Mouse (Mus musculus) embryonic facial prominence, embryonic 14.5 days (tissue): ENCODE measurements around the gene Pskh1. TPM values are rescaled to one million over a fixed set of nuclear protein-coding genes. Genes with fewer than 3 reads are reported as not detected.

Source experiments
- ATAC-seq: fragments of 200-750 bp; cut with Nextera tagmentation; 2 replicates; pipeline ENCODE4 v1.8.0; 2017; ENCODE audit warnings: low read depth, moderate number of reproducible peaks, moderate TSS enrichment
- DNase-seq: peaks from one replicate; pipeline ENCODE4 v3.0.0-alpha.2; 2015; ENCODE audit warnings: low spot score
- H3K27ac ChIP-seq: fragments of 300-500 bp; sonication (generic); replicated peaks from 2 replicates; pipeline ENCODE4 v1.5.1; 2014; ENCODE audit warnings: low read depth, mild to moderate bottlenecking, low read length, moderate library complexity
- H3K27me3 ChIP-seq: fragments of 300-500 bp; sonication (generic); replicated peaks from 2 replicates; pipeline ENCODE4 v1.6.1; 2014; ENCODE audit warnings: low read length; ENCODE audit not compliant: control insufficient read depth, insufficient read depth
- H3K36me3 ChIP-seq: fragments of 300-500 bp; sonication (generic); 2 replicates; pipeline ENCODE4 v1.6.1; 2014; ENCODE audit warnings: low read length, mixed read lengths; ENCODE audit not compliant: control insufficient read depth, insufficient read depth
- H3K4me1 ChIP-seq: fragments of 300-500 bp; sonication (generic); 2 replicates; pipeline ENCODE4 v1.6.1; 2014; ENCODE audit warnings: antibody characterized with exemption, low read length; ENCODE audit not compliant: control insufficient read depth, insufficient read depth
- H3K4me2 ChIP-seq: fragments of 300-500 bp; sonication (generic); 2 replicates; pipeline ENCODE4 v1.6.1; 2014; ENCODE audit warnings: low read depth, mild to moderate bottlenecking, low read length, moderate library complexity, mixed read lengths
- H3K4me3 ChIP-seq: fragments of 300-500 bp; sonication (generic); 2 replicates; pipeline ENCODE4 v1.5.1; 2014; ENCODE audit warnings: low read depth, mild to moderate bottlenecking, low read length
- H3K9ac ChIP-seq: fragments of 300-500 bp; sonication (generic); 2 replicates; pipeline ENCODE4 v1.6.1; 2014; ENCODE audit warnings: low read depth, mild to moderate bottlenecking, low read length, moderate library complexity, mixed read lengths
- H3K9me3 ChIP-seq: fragments of 300-500 bp; sonication (generic); 2 replicates; pipeline ENCODE4 v1.6.1; 2016; ENCODE audit warnings: low read length; ENCODE audit not compliant: control insufficient read depth
- WGBS: fragments of 180-500 bp; shearing (Covaris S2); extraction: QIAGEN DNeasy Blood & Tissue Kit; methylation state at CpG from one replicate; pipeline ENCODE4 v1.1.7; 2014; 5-methylcytosine and 5-hydroxymethylcytosine counted together
- microRNA-seq: library from miRNA; unstranded; fragments of <30 nt; microRNA quantifications from one replicate; pipeline ENCODE4, GENCODE M21; 2016; ENCODE audit warnings: borderline number of aligned reads
- polyA plus RNA-seq: library from polyadenylated mRNA; unstranded; fragments of >200 nt; fragmentation: Nextera tagmentation; extraction: Ambion mirVana; gene quantifications from 2 replicates; pipeline ENCODE4 v1.2.1, GENCODE M21; 2014

Pskh1 gene
- polyA plus RNA-seq, 1 experiment from 2014 or later, result 26.1 TPM

- 10% methylated on average over 19 of the region's 19 CpGs for WGBS
- H3K4me3 ChIP-seq, result peak overlapping the region; percentile 85
- peaks cover 19% of the 10 kb centered on the region for H3K4me1 ChIP-seq
- H3K27ac ChIP-seq, result peak overlapping the region; percentile 61; the same call in 1 of the 2 replicates
- H3K9me3 ChIP-seq, result no peaks in the 10 kb centered on the region
- peak overlapping the region; percentile 40; the same call in 1 of the 2 replicates for H3K9ac ChIP-seq
- H3K27me3 ChIP-seq, result no peaks in the 10 kb centered on the region
- no peaks in the 10 kb centered on the region for H3K36me3 ChIP-seq
- ATAC-seq (peak; percentile 27; the same call in 1 of the 2 replicates), DNase-seq (peak; percentile 74)
- H3K4me2 ChIP-seq, result peak overlapping the region; percentile 76
Measured at GRCm38 (mm10) chr8:105966692-105967311, 66.6 kb downstream of the Pskh1 start.

DNA sequence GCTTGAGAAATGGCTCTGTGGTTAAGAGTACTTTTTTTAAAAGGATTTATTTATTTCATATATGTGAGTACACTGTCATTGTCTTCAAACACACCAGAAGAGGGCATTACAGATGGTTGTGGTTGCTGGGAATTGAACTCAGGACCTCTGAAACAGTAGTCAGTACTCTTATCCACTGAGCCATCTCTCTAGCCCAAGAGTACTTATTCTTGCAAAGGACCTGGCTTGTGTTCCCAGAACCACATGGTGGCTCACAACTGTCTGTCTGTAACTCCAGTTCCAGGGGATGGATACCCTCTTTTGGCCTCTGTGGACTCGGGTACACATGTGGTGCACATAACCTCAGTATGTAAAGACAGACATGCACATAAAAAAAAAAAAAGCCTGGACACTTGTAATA is 69.1 kb downstream of the Pskh1 start:
- no peak for ATAC-seq
- Histone ChIP-seq H3K27ac (no peak overlapping the region), H3K9me3 (no peaks in the 10 kb centered on the region), H3K36me3 (no peaks in the 10 kb centered on the region), H3K4me2 (no peak overlapping the region), H3K4me1 (peaks cover 13% of the 10 kb centered on the region), H3K27me3 (no peaks in the 10 kb centered on the region), H3K4me3 (no peak overlapping the region), H3K9ac (no peak overlapping the region)
- WGBS, result 72% methylated on average over 1 of the region's 1 CpGs
- DNase-seq, result no peak

DNA sequence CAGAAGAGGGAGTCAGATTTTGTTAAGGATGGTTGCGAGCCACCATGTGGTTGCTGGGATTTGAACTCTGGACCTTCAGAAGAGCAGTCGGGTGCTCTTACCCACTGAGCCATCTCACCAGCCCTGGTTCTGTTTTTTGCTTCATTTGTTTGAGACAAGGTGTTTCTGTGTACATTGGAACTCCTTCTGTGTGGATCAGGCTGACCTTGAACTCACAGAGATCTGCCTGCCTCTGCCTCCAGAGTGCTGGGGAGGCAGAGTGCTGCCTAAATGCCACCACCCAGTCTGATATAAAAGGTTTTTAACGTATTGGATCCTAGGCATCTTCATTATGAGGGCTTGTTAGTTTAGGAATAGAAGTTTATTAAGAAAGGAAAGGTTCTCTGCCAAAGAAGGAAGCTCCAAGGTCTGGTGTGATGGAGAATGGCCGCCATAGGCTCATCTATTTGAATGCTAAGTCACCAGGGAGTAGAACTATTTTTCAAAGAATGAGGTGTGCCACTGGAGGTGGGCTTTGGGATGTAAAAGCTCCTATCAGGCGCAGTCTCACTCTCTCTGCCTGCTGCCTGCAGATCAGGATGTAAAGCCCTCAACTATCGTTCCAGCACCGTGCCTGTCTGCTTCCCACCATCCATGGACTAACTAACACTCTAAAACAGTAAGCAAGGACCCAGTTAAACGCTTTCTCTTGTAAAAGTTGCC is 70.9 kb downstream of the Pskh1 start:
- no peaks in the 10 kb centered on the region for H3K36me3 ChIP-seq
- peaks cover 6% of the 10 kb centered on the region; the same call in 1 of the 2 replicates for H3K4me1 ChIP-seq
- no peaks in the 10 kb centered on the region for H3K9me3 ChIP-seq
- H3K4me3 ChIP-seq, result no peak overlapping the region
- no peak overlapping the region for H3K27ac ChIP-seq
- H3K4me2 ChIP-seq, result no peak overlapping the region
- 75% methylated on average over 8 of the region's 8 CpGs for WGBS
- no peaks in the 10 kb centered on the region for H3K27me3 ChIP-seq
- no peak for ATAC-seq
- no peak for DNase-seq
- H3K9ac ChIP-seq, result no peak overlapping the region

GRCm38 (mm10) chr8:105975363-105975762 is 75.1 kb downstream of the Pskh1 start:
- H3K4me1 ChIP-seq, result no peaks in the 10 kb centered on the region
- H3K27me3 ChIP-seq, result no peaks in the 10 kb centered on the region
- H3K27ac ChIP-seq, result no peak overlapping the region
- no peak for ATAC-seq
- no peak overlapping the region for H3K9ac ChIP-seq
- 65% methylated on average over 7 of the region's 7 CpGs for WGBS
- H3K36me3 ChIP-seq, result no peaks in the 10 kb centered on the region
- H3K9me3 ChIP-seq, result no peaks in the 10 kb centered on the region
- no peak overlapping the region for H3K4me3 ChIP-seq
- DNase-seq, result no peak
- no peak overlapping the region for H3K4me2 ChIP-seq

- no peaks in the 10 kb centered on the region for H3K27me3 ChIP-seq
- no peaks in the 10 kb centered on the region for H3K9me3 ChIP-seq
- no peaks in the 10 kb centered on the region for H3K4me1 ChIP-seq
- 94% methylated on average over 15 of the region's 15 CpGs for WGBS
- no peaks in the 10 kb centered on the region for H3K36me3 ChIP-seq
- DNase-seq (no peak), ATAC-seq (no peak)
- no peak within 1 kb of the TSS for H3K9ac ChIP-seq
- H3K4me3 ChIP-seq, result no peak within 1 kb of the TSS
- H3K27ac ChIP-seq, result no peak within 1 kb of the TSS
- no peak within 1 kb of the TSS for H3K4me2 ChIP-seq
Measured at GRCm38 (mm10) chr8:105979325-105979724, 79.1 kb downstream of the Pskh1 start, which contains the start of gene Dpep3. Dpep3 (minus strand) TSS chr8:105979429.

GRCm38 (mm10) chr8:105981146-105981545 is 80.9 kb downstream of the Pskh1 start:
- H3K36me3 ChIP-seq, result no peaks in the 10 kb centered on the region
- WGBS, result 85% methylated on average over 1 of the region's 1 CpGs
- H3K9ac ChIP-seq, result no peak overlapping the region
- H3K4me1 ChIP-seq, result no peaks in the 10 kb centered on the region
- H3K27me3 ChIP-seq, result no peaks in the 10 kb centered on the region
- H3K27ac ChIP-seq, result no peak overlapping the region
- no peak overlapping the region for H3K4me2 ChIP-seq
- no peak overlapping the region for H3K4me3 ChIP-seq
- ATAC-seq, result no peak
- no peaks in the 10 kb centered on the region for H3K9me3 ChIP-seq
- no peak for DNase-seq

Small RNA genes within 50 kb of the gene (microRNA-seq; reads per million reads assigned to microRNA genes)
- gene Mir7074, result not detected

Other genes starting within 250 kb of the Pskh1 start
- gene Carmil2, start 214.2 kb upstream of the Pskh1 start, polyA plus RNA-seq, result 1.1 and 1.4 TPM in 2 replicates
- 56.4 and 58.7 TPM in 2 replicates for gene Acd, start 199.3 kb upstream of the Pskh1 start, polyA plus RNA-seq
- 17.8 and 18.4 TPM in 2 replicates for gene Pard6a, start 199.3 kb upstream of the Pskh1 start, polyA plus RNA-seq
- gene 4933405L10Rik, start 192.8 kb upstream of the Pskh1 start, polyA plus RNA-seq, result 0.42 TPM in 1 of 2 replicates, not detected in the other
- 20.7 and 20.8 TPM in 2 replicates for gene Enkd1, start 192.2 kb upstream of the Pskh1 start, polyA plus RNA-seq
- 14.7 and 15.1 TPM in 2 replicates for gene Gfod2, start 141.8 kb upstream of the Pskh1 start, polyA plus RNA-seq
- 10.8 and 11.2 TPM in 2 replicates for gene Ranbp10, start 73.1 kb upstream of the Pskh1 start, polyA plus RNA-seq
- gene Tsnaxip1, start 72.7 kb upstream of the Pskh1 start, polyA plus RNA-seq, result 0.52 and 3.4 TPM in 2 replicates
- gene Cenpt, start 47.2 kb upstream of the Pskh1 start, polyA plus RNA-seq, result 35.0 and 35.8 TPM in 2 replicates
- gene Thap11, start 45.3 kb upstream of the Pskh1 start, polyA plus RNA-seq, result 59.6 and 61.8 TPM in 2 replicates
- gene Nutf2, start 39.9 kb upstream of the Pskh1 start, polyA plus RNA-seq, result 223 and 258 TPM in 2 replicates
- gene Edc4, start 19.6 kb upstream of the Pskh1 start, polyA plus RNA-seq, result 35.8 and 42.0 TPM in 2 replicates
- 0.62 and 0.71 TPM in 2 replicates for gene Nrn1l, start 6.9 kb upstream of the Pskh1 start, polyA plus RNA-seq
- gene Ctrl, start 33.4 kb downstream of the Pskh1 start, polyA plus RNA-seq, result 0.57 and 1.1 TPM in 2 replicates
- gene Psmb10, start 38.0 kb downstream of the Pskh1 start, polyA plus RNA-seq, result 35.9 and 37.3 TPM in 2 replicates
- 1.7 and 1.8 TPM in 2 replicates for gene Lcat, start 42.9 kb downstream of the Pskh1 start, polyA plus RNA-seq
- gene Slc12a4, start 65.7 kb downstream of the Pskh1 start, polyA plus RNA-seq, result 42.8 and 43.9 TPM in 2 replicates
- gene Dpep3, start 79.0 kb downstream of the Pskh1 start, polyA plus RNA-seq, result not detected in 2 replicates
- 16.0 and 20.2 TPM in 2 replicates for gene Dus2, start 90.9 kb downstream of the Pskh1 start, polyA plus RNA-seq
- not detected in 2 replicates for gene Dpep2nb, start 105.5 kb downstream of the Pskh1 start, polyA plus RNA-seq
- 14.7 and 15.8 TPM in 2 replicates for gene Ddx28, start 111.4 kb downstream of the Pskh1 start, polyA plus RNA-seq
- gene Nfatc3, start 158.4 kb downstream of the Pskh1 start, polyA plus RNA-seq, result 7.2 and 7.3 TPM in 2 replicates
- gene Esrp2, start 236.5 kb downstream of the Pskh1 start, polyA plus RNA-seq, result 14.9 and 20.0 TPM in 2 replicates
- gene Pla2g15, start 250.0 kb downstream of the Pskh1 start, polyA plus RNA-seq, result 6.8 and 7.2 TPM in 2 replicates